Mouse (Mus musculus): ENCODE results near the gene Naa16. TPM values are rescaled to one million over a fixed set of nuclear protein-coding genes. Genes with fewer than 3 reads are reported as not detected.

Naa16 gene
- polyA plus RNA-seq, 1 experiment from 2014 or later, result 48.5 TPM

DNA sequence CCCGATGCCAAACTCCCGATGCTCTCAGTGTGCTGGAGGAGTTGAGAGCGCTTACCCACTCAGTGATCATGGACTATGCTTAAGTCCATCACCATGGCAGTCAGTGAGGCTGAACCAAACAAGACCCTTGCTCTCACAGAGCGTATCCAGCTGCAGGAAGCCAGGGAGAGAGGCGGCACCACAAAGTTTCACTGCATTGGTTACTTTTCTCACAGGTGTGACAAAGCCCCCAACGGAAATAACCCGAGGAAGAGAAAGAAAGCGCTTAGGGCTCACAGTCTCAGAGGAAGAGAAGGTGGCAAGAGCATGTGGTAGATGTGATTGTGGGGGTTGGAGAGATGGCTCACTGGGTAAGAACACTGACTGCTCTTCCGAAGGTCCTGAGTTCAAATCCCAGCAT, 110.1 kb downstream of the Naa16 start:
- DNase-seq (ENCODE audit: low spot score), result no peak
- no peak overlapping the region for H3K4me3 ChIP-seq (ENCODE audit: low read depth, low read length)

GRCm38 (mm10) chr14:79279494-79279893, 111.1 kb downstream of the Naa16 start:
- Histone ChIP-seq H3K9me3 (ENCODE audit: control insufficient read depth, low read length) (no peaks in the 10 kb centered on the region), H3K4me2 (ENCODE audit: low read depth, low read length, severe bottlenecking) (no peak overlapping the region), H3K36me3 (ENCODE audit: control insufficient read depth, insufficient read depth, low read length) (no peaks in the 10 kb centered on the region), H3K27me3 (ENCODE audit: control insufficient read depth, insufficient read depth, low read length) (no peaks in the 10 kb centered on the region), H3K27ac (ENCODE audit: low read depth, low read length) (no peak overlapping the region), H3K4me3 (ENCODE audit: low read depth, low read length) (no peak overlapping the region), H3K4me1 (replicated peaks; ENCODE audit: control insufficient read depth, insufficient read depth, low read length) (peaks cover 2% of the 10 kb centered on the region; the same call in 1 of the 2 replicates), H3K9ac (ENCODE audit: low read length) (no peak overlapping the region)
- WGBS, result 73% methylated on average over 1 of the region's 1 CpGs
- ATAC-seq (replicated peaks; ENCODE audit: low FRiP score) (no peak), DNase-seq (ENCODE audit: low spot score) (no peak)

More for the DNA sequence above, 110.1 kb downstream of the Naa16 start:
- H3K27ac ChIP-seq (ENCODE audit: low read depth, low read length), result no peak overlapping the region
- H3K4me2 ChIP-seq (ENCODE audit: low read depth, low read length, severe bottlenecking), result no peak overlapping the region
- peaks cover 2% of the 10 kb centered on the region; the same call in 1 of the 2 replicates for H3K4me1 ChIP-seq (replicated peaks; ENCODE audit: control insufficient read depth, insufficient read depth, low read length)
- no peaks in the 10 kb centered on the region for H3K27me3 ChIP-seq (ENCODE audit: control insufficient read depth, insufficient read depth, low read length)
- no peaks in the 10 kb centered on the region for H3K36me3 ChIP-seq (ENCODE audit: control insufficient read depth, insufficient read depth, low read length)
- ATAC-seq (replicated peaks; ENCODE audit: low FRiP score), result no peak
- no peaks in the 10 kb centered on the region for H3K9me3 ChIP-seq (ENCODE audit: control insufficient read depth, low read length)
- no peak overlapping the region for H3K9ac ChIP-seq (ENCODE audit: low read length)
- WGBS, result 90% methylated on average over 9 of the region's 9 CpGs

DNA sequence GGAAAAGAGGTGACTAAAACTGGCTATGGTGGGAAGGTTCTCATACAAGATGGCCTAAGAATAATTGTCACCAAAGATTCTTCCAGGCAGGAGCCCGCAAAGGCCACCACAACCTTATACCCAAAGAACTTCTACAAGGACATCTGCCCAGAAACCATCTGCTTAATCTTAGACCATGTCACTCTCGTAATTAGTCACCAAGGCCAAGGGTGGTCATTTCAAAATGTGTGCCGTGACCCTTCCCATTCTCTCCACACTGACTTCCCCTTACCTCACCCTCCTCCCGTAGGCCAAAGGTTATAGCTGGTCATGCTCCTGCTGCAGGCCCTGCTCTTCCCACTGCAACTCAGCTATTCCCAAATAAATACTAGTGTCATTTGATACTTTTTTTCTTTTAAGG, 111.7 kb downstream of the Naa16 start:
- 87% methylated on average over 4 of the region's 4 CpGs for WGBS
- ATAC-seq (replicated peaks; ENCODE audit: low FRiP score) (no peak), DNase-seq (ENCODE audit: low spot score) (no peak)
- H3K4me3 ChIP-seq (ENCODE audit: low read depth, low read length), result no peak overlapping the region
- no peak overlapping the region for H3K4me2 ChIP-seq (ENCODE audit: low read depth, low read length, severe bottlenecking)
- H3K9me3 ChIP-seq (ENCODE audit: control insufficient read depth, low read length), result no peaks in the 10 kb centered on the region
- H3K9ac ChIP-seq (ENCODE audit: low read length), result no peak overlapping the region
- H3K36me3 ChIP-seq (ENCODE audit: control insufficient read depth, insufficient read depth, low read length), result no peaks in the 10 kb centered on the region
- peaks cover 2% of the 10 kb centered on the region; the same call in 1 of the 2 replicates for H3K4me1 ChIP-seq (replicated peaks; ENCODE audit: control insufficient read depth, insufficient read depth, low read length)
- no peaks in the 10 kb centered on the region for H3K27me3 ChIP-seq (ENCODE audit: control insufficient read depth, insufficient read depth, low read length)
- no peak overlapping the region for H3K27ac ChIP-seq (ENCODE audit: low read depth, low read length)

DNA sequence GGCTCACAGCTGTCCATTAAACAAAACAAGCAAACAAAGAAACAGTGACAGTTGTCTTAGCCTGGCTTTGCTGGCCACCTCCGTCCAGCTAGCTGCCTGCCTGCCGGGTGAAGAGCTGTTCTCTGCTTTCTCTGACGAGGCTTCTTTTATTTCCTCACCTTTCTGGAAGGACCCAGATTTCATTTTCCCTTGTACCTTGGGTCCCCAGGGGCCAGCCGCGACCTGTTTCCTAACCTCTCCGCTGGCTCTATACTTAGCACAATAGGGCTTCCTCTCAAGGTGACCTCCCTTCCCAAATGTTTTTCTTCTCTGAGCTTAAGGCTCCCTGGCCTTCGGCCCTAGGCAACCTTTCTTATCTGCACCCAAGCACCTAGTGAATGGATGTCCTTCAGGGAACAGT, 112.7 kb downstream of the Naa16 start:
- DNase-seq (ENCODE audit: low spot score) (no peak), ATAC-seq (replicated peaks; ENCODE audit: low FRiP score) (no peak)
- Histone ChIP-seq H3K4me3 (ENCODE audit: low read depth, low read length) (no peak overlapping the region), H3K27ac (ENCODE audit: low read depth, low read length) (no peak overlapping the region), H3K27me3 (ENCODE audit: control insufficient read depth, insufficient read depth, low read length) (no peaks in the 10 kb centered on the region), H3K4me2 (ENCODE audit: low read depth, low read length, severe bottlenecking) (no peak overlapping the region), H3K36me3 (ENCODE audit: control insufficient read depth, insufficient read depth, low read length) (no peaks in the 10 kb centered on the region), H3K4me1 (replicated peaks; ENCODE audit: control insufficient read depth, insufficient read depth, low read length) (peaks cover 2% of the 10 kb centered on the region; the same call in 1 of the 2 replicates), H3K9ac (ENCODE audit: low read length) (no peak overlapping the region), H3K9me3 (ENCODE audit: control insufficient read depth, low read length) (no peaks in the 10 kb centered on the region)
- WGBS, result 36% methylated on average over 7 of the region's 7 CpGs

DNA sequence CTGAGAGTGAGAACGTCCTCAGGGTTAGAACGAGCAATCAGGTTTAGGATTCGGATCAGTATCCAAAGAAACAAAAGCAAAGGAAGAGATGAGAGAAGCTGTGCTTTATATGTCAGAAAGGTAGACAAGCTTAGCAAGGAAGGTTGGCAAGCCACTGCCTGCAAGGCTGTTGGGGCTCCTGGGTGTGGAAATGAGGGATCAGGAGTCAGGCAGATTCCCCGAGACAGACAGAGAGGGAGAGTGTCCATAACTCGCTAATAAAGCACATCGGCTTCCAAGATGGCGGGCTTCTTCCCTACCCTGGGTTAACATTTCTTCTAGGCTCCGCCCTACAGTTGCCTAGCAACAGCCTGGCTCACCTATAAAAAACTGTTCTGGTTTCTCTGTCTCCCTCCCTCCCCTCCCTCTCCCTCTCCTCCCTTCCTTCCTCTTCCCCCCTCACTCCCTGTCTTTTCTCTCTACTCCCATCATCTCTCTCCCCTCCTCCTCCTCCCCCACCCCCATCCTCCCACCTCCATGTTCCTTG, 114.6 kb downstream of the Naa16 start:
- Histone ChIP-seq H3K9me3 (ENCODE audit: control insufficient read depth, low read length) (no peaks in the 10 kb centered on the region), H3K4me3 (ENCODE audit: low read depth, low read length) (no peak overlapping the region), H3K4me2 (ENCODE audit: low read depth, low read length, severe bottlenecking) (no peak overlapping the region), H3K4me1 (replicated peaks; ENCODE audit: control insufficient read depth, insufficient read depth, low read length) (peaks cover 2% of the 10 kb centered on the region; the same call in 1 of the 2 replicates), H3K9ac (ENCODE audit: low read length) (no peak overlapping the region), H3K27me3 (ENCODE audit: control insufficient read depth, insufficient read depth, low read length) (no peaks in the 10 kb centered on the region), H3K27ac (ENCODE audit: low read depth, low read length) (no peak overlapping the region), H3K36me3 (ENCODE audit: control insufficient read depth, insufficient read depth, low read length) (no peaks in the 10 kb centered on the region)
- DNase-seq (ENCODE audit: low spot score) (no peak), ATAC-seq (replicated peaks; ENCODE audit: low FRiP score) (0 out of 2 replicates have a peak, but pooled peaks have one; percentile 28)
- 83% methylated on average over 8 of the region's 8 CpGs for WGBS

DNA sequence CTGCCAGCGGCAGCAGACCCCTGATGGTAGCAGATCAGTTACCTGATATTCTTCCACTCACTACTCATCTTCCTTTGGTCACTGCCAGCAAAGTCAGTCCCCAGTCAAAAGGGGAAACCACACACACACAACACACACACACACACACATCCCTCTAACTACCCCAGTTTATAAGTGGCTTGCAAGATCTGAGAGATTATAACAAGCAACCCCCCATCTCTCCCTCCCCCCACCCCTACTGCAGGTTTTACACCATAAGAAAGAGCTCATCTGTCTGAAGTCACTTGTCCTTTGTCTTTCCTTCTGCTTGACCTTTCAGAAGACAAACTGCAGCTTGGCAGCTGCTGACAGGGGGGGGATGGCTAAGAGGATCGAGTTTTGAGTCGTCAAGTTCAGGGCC, 115.1 kb downstream of the Naa16 start:
- Histone ChIP-seq H3K27ac (ENCODE audit: low read depth, low read length) (no peak overlapping the region), H3K9ac (ENCODE audit: low read length) (no peak overlapping the region), H3K27me3 (ENCODE audit: control insufficient read depth, insufficient read depth, low read length) (no peaks in the 10 kb centered on the region), H3K4me1 (replicated peaks; ENCODE audit: control insufficient read depth, insufficient read depth, low read length) (peaks cover 2% of the 10 kb centered on the region; the same call in 1 of the 2 replicates), H3K4me3 (ENCODE audit: low read depth, low read length) (no peak overlapping the region), H3K36me3 (ENCODE audit: control insufficient read depth, insufficient read depth, low read length) (no peaks in the 10 kb centered on the region), H3K9me3 (ENCODE audit: control insufficient read depth, low read length) (no peaks in the 10 kb centered on the region), H3K4me2 (ENCODE audit: low read depth, low read length, severe bottlenecking) (no peak overlapping the region)
- ATAC-seq (replicated peaks; ENCODE audit: low FRiP score) (no peak), DNase-seq (ENCODE audit: low spot score) (no peak)
- WGBS, result 73% methylated on average over 3 of the region's 3 CpGs

Other genes with a start within 250 kb of the Naa16 start
- not detected in 2 replicates for gene Zfp957, start 143.4 kb downstream of the Naa16 start, polyA plus RNA-seq (2014; fragmentation: Nextera tagmentation; extraction: Ambion mirVana)
- 72.4 and 75.8 TPM in 2 replicates for gene Rgcc, start 89.1 kb downstream of the Naa16 start, polyA plus RNA-seq (2014; fragmentation: Nextera tagmentation; extraction: Ambion mirVana)
- gene Mtrf1, start 7.0 kb upstream of the Naa16 start, polyA plus RNA-seq (2014; fragmentation: Nextera tagmentation; extraction: Ambion mirVana), result 10.5 and 11.1 TPM in 2 replicates
- gene Kbtbd7, start 35.7 kb upstream of the Naa16 start, polyA plus RNA-seq (2014; fragmentation: Nextera tagmentation; extraction: Ambion mirVana), result 19.7 and 21.3 TPM in 2 replicates
- 7.9 and 8.1 TPM in 2 replicates for gene Kbtbd6, start 61.1 kb upstream of the Naa16 start, polyA plus RNA-seq (2014; fragmentation: Nextera tagmentation; extraction: Ambion mirVana)
- gene Elf1, start 90.4 kb upstream of the Naa16 start, polyA plus RNA-seq (2014; fragmentation: Nextera tagmentation; extraction: Ambion mirVana), result 7.5 and 7.6 TPM in 2 replicates
- gene Wbp4, start 90.7 kb upstream of the Naa16 start, polyA plus RNA-seq (2014; fragmentation: Nextera tagmentation; extraction: Ambion mirVana), result 58.4 and 58.6 TPM in 2 replicates
- gene Sugt1, start 196.9 kb upstream of the Naa16 start, polyA plus RNA-seq (2014; fragmentation: Nextera tagmentation; extraction: Ambion mirVana), result 149 and 150 TPM in 2 replicates

Data from forebrain, embryonic 11.5 days (tissue).